Mouse (Mus musculus): ENCODE results near the gene Hmx1.

DNA sequence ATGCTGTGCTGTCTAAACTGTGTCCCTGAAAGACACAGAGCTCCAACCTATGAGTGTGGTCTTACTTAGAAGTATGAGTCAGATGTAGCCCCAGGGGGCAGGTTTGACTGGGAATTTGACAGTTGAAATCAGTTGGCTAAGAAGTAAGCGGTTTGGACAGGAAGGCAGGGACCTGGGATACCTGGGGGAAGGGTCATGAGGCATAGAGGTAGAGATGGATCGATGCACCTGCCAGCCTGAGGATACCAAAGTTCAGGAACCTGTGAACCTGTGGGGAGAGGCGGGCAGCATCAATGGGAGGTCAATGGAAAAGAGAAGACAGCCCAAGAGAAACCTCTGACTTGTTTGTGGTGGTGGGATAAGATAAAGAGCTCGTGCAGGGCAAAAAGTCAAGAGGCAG, 32.7 kb downstream of the Hmx1 start:
- TF ChIP-seq GATA1 (IDR thresholded peaks at IDR 0.05; ENCODE audit: low read length), result no peak
- TF ChIP-seq TAL1 (IDR thresholded peaks at IDR 0.05; ENCODE audit: low read length), result no peak
